Mouse (Mus musculus) heart, postnatal 0 days (tissue): ENCODE results near the gene Srf. TPM values are rescaled to one million over a fixed set of nuclear protein-coding genes. Genes with fewer than 3 reads are reported as not detected.

Source experiments
- ATAC-seq: fragments of 200-750 bp; cut with Nextera tagmentation; 2 replicates; pipeline ENCODE4 v1.8.0; 2017; ENCODE audit warnings: low read depth, moderate number of reproducible peaks, moderate library complexity; ENCODE audit not compliant: insufficient read depth
- DNase-seq: peaks from one replicate; pipeline ENCODE4 v3.0.0-alpha.2; 2016; ENCODE audit warnings: low spot score
- H3K27ac ChIP-seq: fragments of 300-500 bp; sonication (generic); 2 replicates; pipeline ENCODE4 v1.5.1; 2014; ENCODE audit warnings: low read depth, mild to moderate bottlenecking
- H3K27me3 ChIP-seq: fragments of 300-500 bp; sonication (generic); 2 replicates; pipeline ENCODE4 v1.6.1; 2014; ENCODE audit warnings: low read length, mixed read lengths; ENCODE audit not compliant: control insufficient read depth, insufficient read depth
- H3K36me3 ChIP-seq: fragments of 300-500 bp; sonication (generic); replicated peaks from 2 replicates; pipeline ENCODE4 v1.6.1; 2014; ENCODE audit warnings: low read length, mixed read lengths; ENCODE audit not compliant: control insufficient read depth, insufficient read depth
- H3K4me1 ChIP-seq: fragments of 300-500 bp; sonication (generic); 2 replicates; pipeline ENCODE4 v1.6.1; 2014; ENCODE audit warnings: antibody characterized with exemption; ENCODE audit not compliant: control insufficient read depth, insufficient read depth
- H3K4me2 ChIP-seq: fragments of 300-500 bp; sonication (generic); 2 replicates; pipeline ENCODE4 v1.6.1; 2014; ENCODE audit warnings: low read depth, mild to moderate bottlenecking, low read length, moderate library complexity
- H3K4me3 ChIP-seq: fragments of 300-500 bp; sonication (generic); 2 replicates; pipeline ENCODE4 v1.5.1; 2014; ENCODE audit warnings: low read depth, low read length
- H3K9ac ChIP-seq: fragments of 300-500 bp; sonication (generic); replicated peaks from 2 replicates; pipeline ENCODE4 v1.6.1; 2014; ENCODE audit warnings: low read depth, low read length, mixed read lengths
- H3K9me3 ChIP-seq: fragments of 300-500 bp; sonication (generic); replicated peaks from 2 replicates; pipeline ENCODE4 v1.6.1; 2016; ENCODE audit warnings: low read length; ENCODE audit not compliant: control insufficient read depth
- CTCF ChIP-seq: IDR thresholded peaks from 2 replicates; pipeline ENCODE4 v1.5.1; 2016; ENCODE audit warnings: antibody characterized with exemption, control low read depth, low read depth
- EP300 ChIP-seq: IDR thresholded peaks from 2 replicates; pipeline ENCODE4 v1.6.1; 2016; ENCODE audit warnings: antibody characterized with exemption, low read depth
- WGBS: fragments of 180-500 bp; shearing (Covaris S2); extraction: QIAGEN DNeasy Blood & Tissue Kit; methylation state at CpG from one replicate; pipeline ENCODE4 v1.1.7; 2014; 5-methylcytosine and 5-hydroxymethylcytosine counted together
- microRNA-seq: library from miRNA; unstranded; fragments of <30 nt; microRNA quantifications from one replicate; pipeline ENCODE4, GENCODE M21; 2016
- polyA plus RNA-seq: library from polyadenylated mRNA; unstranded; fragments of >200 nt; fragmentation: Nextera tagmentation; extraction: Ambion mirVana; gene quantifications from 2 replicates; pipeline ENCODE4 v1.2.1, GENCODE M21; 2015
- total RNA-seq: library from RNA; depleted of rRNA; stranded (reverse); fragments of >200 nt; gene quantifications from 2 replicates; pipeline ENCODE4 v1.2.3, GENCODE M21; 2014; ENCODE audit warnings: low replicate concordance; rRNA removed

Gene Srf
- total and polyA plus RNA-seq, 2 experiments from 2014 or later, result 8.8 to 192 TPM

GRCm38 (mm10) chr17:46503847-46504638, 51.9 kb downstream of the Srf start:
- H3K4me2 ChIP-seq, result no peak overlapping the region
- ATAC-seq (no peak), DNase-seq (no peak)

GRCm38 (mm10) chr17:46502775-46503174, 53.2 kb downstream of the Srf start:
- H3K4me1 ChIP-seq, result no peaks in the 10 kb centered on the region
- H3K27me3 ChIP-seq, result no peaks in the 10 kb centered on the region
- TF ChIP-seq EP300, result no peak
- TF ChIP-seq CTCF, result no peak
- no peak overlapping the region for H3K27ac ChIP-seq
- no peaks in the 10 kb centered on the region for H3K36me3 ChIP-seq
- no peak for DNase-seq
- no peak for ATAC-seq
- 77% methylated on average over 2 of the region's 2 CpGs for whole genome bisulfite sequencing
- no peak overlapping the region for H3K4me2 ChIP-seq
- H3K9me3 ChIP-seq, result no peaks in the 10 kb centered on the region
- no peak overlapping the region for H3K9ac ChIP-seq
- H3K4me3 ChIP-seq, result no peak overlapping the region

More at GRCm38 (mm10) chr17:46503847-46504638, 51.9 kb downstream of the Srf start:
- 71% methylated on average over 14 of the region's 14 CpGs for WGBS
- no peaks in the 10 kb centered on the region for H3K9me3 ChIP-seq
- H3K9ac ChIP-seq, result no peak overlapping the region
- H3K27ac ChIP-seq, result no peak overlapping the region
- H3K27me3 ChIP-seq, result no peaks in the 10 kb centered on the region
- TF ChIP-seq CTCF, result no peak
- no peak for TF ChIP-seq EP300
- H3K36me3 ChIP-seq, result no peaks in the 10 kb centered on the region
- no peak overlapping the region for H3K4me3 ChIP-seq
- H3K4me1 ChIP-seq, result no peaks in the 10 kb centered on the region

Small RNA genes within 50 kb of the gene (microRNA-seq; reads per million reads assigned to microRNA genes)
- 1.6 reads per million for gene Mir6976

Other genes starting within 250 kb of the Srf start
- 5.8 and 6.8 TPM in 2 replicates for gene Abcc10, start 227.8 kb downstream of the Srf start, total RNA-seq
- gene Abcc10, start 227.8 kb downstream of the Srf start, polyA plus RNA-seq, result 3.6 and 4.1 TPM in 2 replicates
- gene Zfp318, start 172.4 kb downstream of the Srf start, total RNA-seq, result 5.3 and 18.1 TPM in 2 replicates
- gene Zfp318, start 172.4 kb downstream of the Srf start, polyA plus RNA-seq, result 4.2 and 4.4 TPM in 2 replicates
- 1.5 TPM in 1 of 2 replicates, not detected in the other for gene Crip3, start 127.2 kb downstream of the Srf start, total RNA-seq
- gene Crip3, start 127.2 kb downstream of the Srf start, polyA plus RNA-seq, result 0.48 and 1.00 TPM in 2 replicates
- gene Slc22a7, start 117.7 kb downstream of the Srf start, total RNA-seq, result not detected in 2 replicates
- gene Slc22a7, start 117.7 kb downstream of the Srf start, polyA plus RNA-seq, result not detected in 2 replicates
- gene Ttbk1, start 68.5 kb downstream of the Srf start, total RNA-seq, result 0.31 and 0.80 TPM in 2 replicates
- 0.04 TPM in 2 replicates for gene Ttbk1, start 68.5 kb downstream of the Srf start, polyA plus RNA-seq
- 7.0 and 16.0 TPM in 2 replicates for gene Dnph1, start 59.5 kb downstream of the Srf start, total RNA-seq
- gene Dnph1, start 59.5 kb downstream of the Srf start, polyA plus RNA-seq, result 9.1 and 10.0 TPM in 2 replicates
- 12.7 and 20.3 TPM in 2 replicates for gene Cul9, start 9.8 kb downstream of the Srf start, total RNA-seq
- gene Cul9, start 9.8 kb downstream of the Srf start, polyA plus RNA-seq, result 4.9 and 6.1 TPM in 2 replicates
- gene Ptk7, start 73.3 kb upstream of the Srf start, total RNA-seq, result 57.9 and 70.4 TPM in 2 replicates
- gene Ptk7, start 73.3 kb upstream of the Srf start, polyA plus RNA-seq, result 16.9 and 17.2 TPM in 2 replicates
- gene Klc4, start 89.8 kb upstream of the Srf start, total RNA-seq, result 26.2 and 29.0 TPM in 2 replicates
- 25.1 and 28.8 TPM in 2 replicates for gene Klc4, start 89.8 kb upstream of the Srf start, polyA plus RNA-seq
- gene Mrpl2, start 90.1 kb upstream of the Srf start, total RNA-seq, result 96.7 and 116 TPM in 2 replicates
- gene Mrpl2, start 90.1 kb upstream of the Srf start, polyA plus RNA-seq, result 152 and 158 TPM in 2 replicates
- gene Cul7, start 94.2 kb upstream of the Srf start, total RNA-seq, result 92.7 and 95.5 TPM in 2 replicates
- 18.6 and 20.6 TPM in 2 replicates for gene Cul7, start 94.2 kb upstream of the Srf start, polyA plus RNA-seq
- gene Rrp36, start 118.2 kb upstream of the Srf start, total RNA-seq, result 15.5 and 18.8 TPM in 2 replicates
- gene Rrp36, start 118.2 kb upstream of the Srf start, polyA plus RNA-seq, result 26.6 and 29.7 TPM in 2 replicates
- gene Mea1, start 122.6 kb upstream of the Srf start, total RNA-seq, result 40.2 and 44.0 TPM in 2 replicates
- 101 and 114 TPM in 2 replicates for gene Mea1, start 122.6 kb upstream of the Srf start, polyA plus RNA-seq
- gene Klhdc3, start 124.7 kb upstream of the Srf start, total RNA-seq, result 117 and 133 TPM in 2 replicates
- 175 and 178 TPM in 2 replicates for gene Klhdc3, start 124.7 kb upstream of the Srf start, polyA plus RNA-seq
- gene Ppp2r5d, start 148.9 kb upstream of the Srf start, total RNA-seq, result 46.3 and 46.6 TPM in 2 replicates
- gene Ppp2r5d, start 148.9 kb upstream of the Srf start, polyA plus RNA-seq, result 25.2 and 27.1 TPM in 2 replicates
- gene Pex6, start 155.3 kb upstream of the Srf start, total RNA-seq, result 22.2 and 22.7 TPM in 2 replicates
- 6.5 and 8.8 TPM in 2 replicates for gene Pex6, start 155.3 kb upstream of the Srf start, polyA plus RNA-seq
- gene Gnmt, start 173.0 kb upstream of the Srf start, total RNA-seq, result 1.1 and 2.7 TPM in 2 replicates
- gene Gnmt, start 173.0 kb upstream of the Srf start, polyA plus RNA-seq, result 2.4 and 2.8 TPM in 2 replicates
- 37.9 and 44.5 TPM in 2 replicates for gene Cnpy3, start 196.0 kb upstream of the Srf start, total RNA-seq
- 27.7 and 29.0 TPM in 2 replicates for gene Cnpy3, start 196.0 kb upstream of the Srf start, polyA plus RNA-seq
- gene Ptcra, start 207.5 kb upstream of the Srf start, total RNA-seq, result 0.27 TPM in 1 of 2 replicates, not detected in the other
- gene Ptcra, start 207.5 kb upstream of the Srf start, polyA plus RNA-seq, result not detected in 2 replicates
- 75.6 and 80.4 TPM in 2 replicates for gene 2310039H08Rik, start 216.5 kb upstream of the Srf start, total RNA-seq
- 74.9 and 76.4 TPM in 2 replicates for gene 2310039H08Rik, start 216.5 kb upstream of the Srf start, polyA plus RNA-seq
- gene Rpl7l1, start 226.5 kb upstream of the Srf start, total RNA-seq, result 34.6 and 44.3 TPM in 2 replicates
- gene Rpl7l1, start 226.5 kb upstream of the Srf start, polyA plus RNA-seq, result 72.9 and 77.7 TPM in 2 replicates